Mouse (Mus musculus) liver, adult 2 months (tissue): ENCODE measurements around the gene Gm20498. TPM values are rescaled to one million over a fixed set of nuclear protein-coding genes. Genes with fewer than 3 reads are reported as not detected.
"Not testable (repeated sequence)": the region's sequence is repeated elsewhere in the genome, so short reads cannot be mapped to it uniquely, and the experiment has no call there.

Experiments used
- DNase-seq: peaks from one replicate; pipeline ENCODE4 v3.0.0-alpha.2; 2011; ENCODE audit warnings: low read depth, low spot score; ENCODE audit errors: extremely low read depth
- H3K27ac ChIP-seq: fragments of 200-500 bp; replicated peaks from 2 replicates; pipeline ENCODE4 v1.5.1; 2012; ENCODE audit warnings: low read depth, mild to moderate bottlenecking, control low read depth, inconsistent platforms, low read length; ENCODE audit not compliant: insufficient read depth
- H3K27me3 ChIP-seq: fragments of 200-500 bp; 2 replicates; pipeline ENCODE4 v1.6.1; 2012; ENCODE audit warnings: mild to moderate bottlenecking, moderate library complexity, low read length, inconsistent platforms; ENCODE audit not compliant: control insufficient read depth, insufficient read depth
- H3K36me3 ChIP-seq: fragments of 200-500 bp; 2 replicates; pipeline ENCODE4 v1.6.1; 2012; ENCODE audit warnings: low read length, inconsistent platforms; ENCODE audit not compliant: control insufficient read depth, insufficient read depth
- H3K4me1 ChIP-seq: fragments of 200-500 bp; 2 replicates; pipeline ENCODE4 v1.6.1; 2011; ENCODE audit warnings: low read length; ENCODE audit not compliant: control insufficient read depth, insufficient read depth
- H3K4me3 ChIP-seq: fragments of 200-500 bp; 2 replicates; pipeline ENCODE4 v1.5.1; 2011; ENCODE audit warnings: low read depth, mild to moderate bottlenecking, control low read depth, low read length, moderate library complexity; ENCODE audit not compliant: insufficient read depth
- H3K79me2 ChIP-seq: fragments of 200-500 bp; 2 replicates; pipeline ENCODE4 v1.6.1; 2012; ENCODE audit warnings: inconsistent platforms, mild to moderate bottlenecking, low read length, moderate library complexity; ENCODE audit not compliant: control insufficient read depth, insufficient read depth
- H3K9ac ChIP-seq: fragments of 200-500 bp; 2 replicates; pipeline ENCODE4 v1.6.1; 2012; ENCODE audit warnings: low read depth, mild to moderate bottlenecking, control low read depth, inconsistent platforms, low read length
- CTCF ChIP-seq: fragments of 200-500 bp; IDR thresholded peaks from 2 replicates; pipeline ENCODE4 v1.5.1; 2011; ENCODE audit warnings: low read depth, low read length, control low read depth
- POLR2A ChIP-seq: fragments of 200-500 bp; IDR thresholded peaks from 2 replicates; pipeline ENCODE4 v1.6.1; 2011; ENCODE audit warnings: low read length, control low read depth; ENCODE audit not compliant: insufficient read depth; ENCODE audit errors: extremely low read depth
- WGBS: fragments of 180-500 bp; shearing (Covaris S2); methylation state at CpG from one replicate; pipeline ENCODE4 v1.1.7; 2018; 5-methylcytosine and 5-hydroxymethylcytosine counted together
- polyA plus RNA-seq: library from polyadenylated mRNA; depleted of rRNA; stranded (reverse); fragments of >200 nt; gene quantifications from 2 replicates; pipeline ENCODE4 v1.2.3, GENCODE M21; 2012
- total RNA-seq: library from RNA; depleted of rRNA; stranded (reverse); fragments of >200 nt; gene quantifications from 2 replicates; pipeline ENCODE4 v1.2.3, GENCODE M21; 2014

Gm20498 gene
- total and polyA plus RNA-seq, 2 experiments: 5.8 to 13.9 TPM

- Histone ChIP-seq H3K27me3 (no peaks in the 10 kb centered on the region), H3K4me1 (peaks cover 10% of the 10 kb centered on the region), H3K79me2 (peaks cover 3% of the 10 kb centered on the region; the same call in 1 of the 2 replicates), H3K9ac (no peak overlapping the region), H3K36me3 (no peaks in the 10 kb centered on the region), H3K27ac (no peak overlapping the region), H3K4me3 (peak overlapping the region; percentile 62)
- 26% methylated on average over 4 of the region's 4 CpGs for WGBS
- no peak for DNase-seq
- TF ChIP-seq POLR2A: no peak
- TF ChIP-seq CTCF: no peak
These were observed 319 bp upstream of the Gm20498 start for GRCm38 (mm10) chr12:81533029-81533419.

GRCm38 (mm10) chr12:81530587-81530986 lies 2.1 kb downstream of the Gm20498 start:
- H3K27me3 ChIP-seq, H3K79me2 ChIP-seq, H3K27ac ChIP-seq, DNase-seq, H3K36me3 ChIP-seq, H3K4me1 ChIP-seq, H3K9ac ChIP-seq, H3K4me3 ChIP-seq: not testable (repeated sequence)
- WGBS: 84% methylated on average over 8 of the region's 8 CpGs

GRCm38 (mm10) chr12:81496906-81497305 lies 35.8 kb downstream of the Gm20498 start:
- not testable (repeated sequence) for DNase-seq, H3K9ac ChIP-seq, H3K79me2 ChIP-seq, H3K4me3 ChIP-seq, H3K27me3 ChIP-seq, H3K27ac ChIP-seq, H3K4me1 ChIP-seq, H3K36me3 ChIP-seq
- WGBS: 99% methylated on average over 9 of the region's 9 CpGs

- TF ChIP-seq CTCF (no peak), POLR2A (no peak)
- Histone ChIP-seq H3K27ac (no peak overlapping the region), H3K9ac (no peak overlapping the region), H3K4me3 (no peak overlapping the region), H3K36me3 (no peaks in the 10 kb centered on the region), H3K27me3 (no peaks in the 10 kb centered on the region), H3K4me1 (0 out of 2 replicates have a peak, but pooled peaks cover 2% of the 10 kb centered on the region), H3K79me2 (no peaks in the 10 kb centered on the region)
- WGBS: 56% methylated on average over 5 of the region's 5 CpGs
- peak; percentile 31 for DNase-seq
These were observed 42.2 kb downstream of the Gm20498 start for GRCm38 (mm10) chr12:81490491-81490890.

- Histone ChIP-seq H3K79me2 (peaks cover 5% of the 10 kb centered on the region; the same call in 1 of the 2 replicates), H3K27ac (no peak overlapping the region), H3K9ac (no peak overlapping the region), H3K4me3 (0 out of 2 replicates have a peak overlapping the region, but pooled peaks have one; percentile 88), H3K27me3 (no peaks in the 10 kb centered on the region), H3K4me1 (0 out of 2 replicates have a peak, but pooled peaks cover 4% of the 10 kb centered on the region), H3K36me3 (peaks cover 3% of the 10 kb centered on the region; the same call in 1 of the 2 replicates)
- 50% methylated on average over 6 of the region's 6 CpGs for WGBS
- TF ChIP-seq POLR2A (no peak), CTCF (no peak)
- DNase-seq: no peak
These were observed 47.4 kb downstream of the Gm20498 start for GRCm38 (mm10) chr12:81485311-81485710.

GRCm38 (mm10) chr12:81484727-81485191 lies 47.9 kb downstream of the Gm20498 start, which contains the start of gene Cox16:
Cox16 (minus strand) TSS chr12:81485127.
- TF ChIP-seq POLR2A (peak; percentile 48; the same call in 1 of the 2 replicates), CTCF (no peak)
- 0% methylated on average over 31 of the region's 31 CpGs for WGBS
- Histone ChIP-seq H3K9ac (peak within 1 kb of the TSS; percentile 93), H3K79me2 (peaks cover 5% of the 10 kb centered on the region; the same call in 1 of the 2 replicates), H3K27ac (peak within 1 kb of the TSS; percentile 94), H3K27me3 (no peaks in the 10 kb centered on the region), H3K36me3 (peaks cover 3% of the 10 kb centered on the region; the same call in 1 of the 2 replicates), H3K4me3 (peak within 1 kb of the TSS; percentile 88), H3K4me1 (0 out of 2 replicates have a peak, but pooled peaks cover 4% of the 10 kb centered on the region)
- peak; percentile 89 for DNase-seq
